Mouse (Mus musculus) hindbrain, postnatal 0 days (tissue): ENCODE data around the gene Ostm1. TPM values are rescaled to one million over a fixed set of nuclear protein-coding genes. Genes with fewer than 3 reads are reported as not detected.

Experiments
- ATAC-seq: fragments of 200-750 bp; cut with Nextera tagmentation; 2 replicates; pipeline ENCODE4 v1.8.0; 2017; ENCODE audit warnings: mild to moderate bottlenecking, moderate TSS enrichment, moderate library complexity
- DNase-seq: peaks from one replicate; pipeline ENCODE4 v3.0.0-alpha.2; 2015; ENCODE audit warnings: low spot score
- H3K27ac ChIP-seq: fragments of 300-500 bp; sonication (generic); 2 replicates; pipeline ENCODE4 v1.5.1; 2014; ENCODE audit warnings: mild to moderate bottlenecking
- H3K27me3 ChIP-seq: fragments of 300-500 bp; sonication (generic); 2 replicates; pipeline ENCODE4 v1.6.1; 2014; ENCODE audit warnings: low read length, mixed read lengths; ENCODE audit not compliant: insufficient read depth
- H3K36me3 ChIP-seq: fragments of 300-500 bp; sonication (generic); 2 replicates; pipeline ENCODE4 v1.6.1; 2014; ENCODE audit warnings: low read length, mixed read lengths; ENCODE audit not compliant: insufficient read depth
- H3K4me1 ChIP-seq: fragments of 300-500 bp; sonication (generic); 2 replicates; pipeline ENCODE4 v1.6.1; 2014; ENCODE audit warnings: antibody characterized with exemption, low read length, mixed read lengths; ENCODE audit not compliant: insufficient read depth
- H3K4me2 ChIP-seq: fragments of 300-500 bp; sonication (generic); 2 replicates; pipeline ENCODE4 v1.6.1; 2014; ENCODE audit warnings: low read depth, mild to moderate bottlenecking, low read length, moderate library complexity, mixed read lengths
- H3K4me3 ChIP-seq: fragments of 300-500 bp; sonication (generic); 2 replicates; pipeline ENCODE4 v1.5.1; 2014; ENCODE audit warnings: low read length
- H3K9ac ChIP-seq: fragments of 300-500 bp; sonication (generic); replicated peaks from 2 replicates; pipeline ENCODE4 v1.6.1; 2014; ENCODE audit warnings: mild to moderate bottlenecking, low read length, moderate library complexity, mixed read lengths
- H3K9me3 ChIP-seq: fragments of 300-500 bp; sonication (generic); 2 replicates; pipeline ENCODE4 v1.6.1; 2016; ENCODE audit warnings: low read length, mixed read lengths
- CTCF ChIP-seq: IDR thresholded peaks from 2 replicates; pipeline ENCODE4 v1.5.1; 2016; ENCODE audit warnings: antibody characterized with exemption, control low read depth, low read depth
- WGBS: fragments of 180-500 bp; shearing (Covaris S2); extraction: QIAGEN DNeasy Blood & Tissue Kit; methylation state at CpG from one replicate; pipeline ENCODE4 v1.1.7; 2014; 5-methylcytosine and 5-hydroxymethylcytosine counted together
- polyA plus RNA-seq: library from polyadenylated mRNA; unstranded; fragments of >200 nt; fragmentation: Nextera tagmentation; extraction: Ambion mirVana; gene quantifications from 2 replicates; pipeline ENCODE4 v1.2.1, GENCODE M21; 2015
- total RNA-seq: library from RNA; depleted of rRNA; stranded (reverse); fragments of >200 nt; gene quantifications from 2 replicates; pipeline ENCODE4 v1.2.3, GENCODE M21; 2014

Ostm1 gene
- total and polyA plus RNA-seq, 2 experiments from 2014 or later, result 36.8 to 43.1 TPM

DNA sequence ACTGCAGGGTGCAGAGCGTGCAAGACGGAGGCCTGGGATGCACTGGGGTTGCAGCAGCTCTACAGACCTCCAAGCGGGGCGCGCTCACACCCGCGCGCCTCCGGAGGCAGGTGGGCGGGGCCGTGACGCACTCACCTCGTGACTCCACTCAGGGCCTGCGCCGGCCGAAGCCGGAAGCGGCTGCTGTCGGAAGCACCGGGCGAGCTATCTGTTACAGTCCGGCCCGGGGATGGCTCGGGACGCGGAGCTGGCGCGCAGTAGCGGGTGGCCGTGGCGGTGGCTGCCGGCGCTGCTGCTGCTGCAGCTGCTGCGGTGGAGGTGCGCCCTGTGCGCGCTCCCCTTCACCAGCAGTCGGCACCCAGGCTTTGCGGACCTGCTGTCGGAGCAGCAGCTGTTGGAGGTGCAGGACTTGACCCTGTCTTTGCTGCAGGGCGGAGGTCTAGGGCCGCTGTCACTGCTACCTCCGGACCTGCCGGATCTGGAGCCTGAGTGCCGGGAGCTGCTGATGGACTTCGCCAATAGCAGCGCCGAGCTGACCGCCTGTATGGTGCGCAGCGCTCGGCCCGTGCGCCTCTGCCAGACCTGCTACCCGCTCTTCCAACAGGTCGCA is 95.2 kb downstream of the Ostm1 start:
- Histone ChIP-seq H3K9ac (peak overlapping the region; percentile 75), H3K36me3 (no peaks in the 10 kb centered on the region; the same call in 1 of the 2 replicates), H3K4me3 (peak overlapping the region; percentile 89), H3K4me1 (peaks cover 14% of the 10 kb centered on the region; the same call in 1 of the 2 replicates), H3K9me3 (no peaks in the 10 kb centered on the region), H3K4me2 (peak overlapping the region; percentile 74), H3K27me3 (no peaks in the 10 kb centered on the region), H3K27ac (peak overlapping the region; percentile 80)
- ATAC-seq (peak; percentile 98), DNase-seq (peak; percentile 95)
- peak; percentile 34 for TF ChIP-seq CTCF
- WGBS, result under 1% methylated on average over 55 of the region's 56 CpGs

DNA sequence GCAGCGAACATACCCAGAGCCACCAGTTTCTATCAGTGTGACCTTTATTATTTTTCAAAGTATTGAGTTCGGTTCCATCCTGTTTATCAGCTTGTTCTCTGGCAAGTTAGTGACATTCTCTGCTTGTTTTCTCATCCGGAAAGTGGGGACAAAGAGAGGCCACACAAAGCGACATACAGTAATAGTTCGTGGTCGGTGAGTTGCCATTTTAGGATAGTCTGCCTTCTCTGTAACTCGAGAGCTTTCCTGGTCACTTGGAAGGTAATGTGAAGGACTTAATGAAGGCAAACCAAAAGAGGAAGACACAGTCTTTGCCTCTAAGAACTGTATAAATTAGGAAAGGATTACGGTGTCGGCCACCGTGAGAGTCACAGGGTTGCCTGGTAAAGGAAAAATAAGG is 96.0 kb downstream of the Ostm1 start:
- Histone ChIP-seq H3K4me2 (peak overlapping the region; percentile 74), H3K4me3 (peak overlapping the region; percentile 89), H3K27ac (no peak overlapping the region), H3K9me3 (no peaks in the 10 kb centered on the region), H3K9ac (peak overlapping the region; percentile 75), H3K27me3 (no peaks in the 10 kb centered on the region), H3K36me3 (no peaks in the 10 kb centered on the region; the same call in 1 of the 2 replicates), H3K4me1 (peaks cover 14% of the 10 kb centered on the region; the same call in 1 of the 2 replicates)
- ATAC-seq, result no peak
- no peak for TF ChIP-seq CTCF
- WGBS, result 10% methylated on average over 10 of the region's 10 CpGs
- no peak for DNase-seq

GRCm38 (mm10) chr10:42680582-42681001 is 97.0 kb downstream of the Ostm1 start:
- H3K9me3 ChIP-seq, result no peaks in the 10 kb centered on the region
- TF ChIP-seq CTCF, result no peak
- 15% methylated on average over 6 of the region's 6 CpGs for WGBS
- no peak overlapping the region for H3K27ac ChIP-seq
- peak overlapping the region; percentile 74 for H3K4me2 ChIP-seq
- no peaks in the 10 kb centered on the region; the same call in 1 of the 2 replicates for H3K36me3 ChIP-seq
- peaks cover 14% of the 10 kb centered on the region; the same call in 1 of the 2 replicates for H3K4me1 ChIP-seq
- H3K27me3 ChIP-seq, result no peaks in the 10 kb centered on the region
- no peak overlapping the region for H3K9ac ChIP-seq
- H3K4me3 ChIP-seq, result 0 out of 2 replicates have a peak overlapping the region, but pooled peaks have one; percentile 7
- ATAC-seq (no peak), DNase-seq (no peak)

- TF ChIP-seq CTCF, result no peak
These were observed 98.8 kb downstream of the Ostm1 start for GRCm38 (mm10) chr10:42682421-42682820.

DNA sequence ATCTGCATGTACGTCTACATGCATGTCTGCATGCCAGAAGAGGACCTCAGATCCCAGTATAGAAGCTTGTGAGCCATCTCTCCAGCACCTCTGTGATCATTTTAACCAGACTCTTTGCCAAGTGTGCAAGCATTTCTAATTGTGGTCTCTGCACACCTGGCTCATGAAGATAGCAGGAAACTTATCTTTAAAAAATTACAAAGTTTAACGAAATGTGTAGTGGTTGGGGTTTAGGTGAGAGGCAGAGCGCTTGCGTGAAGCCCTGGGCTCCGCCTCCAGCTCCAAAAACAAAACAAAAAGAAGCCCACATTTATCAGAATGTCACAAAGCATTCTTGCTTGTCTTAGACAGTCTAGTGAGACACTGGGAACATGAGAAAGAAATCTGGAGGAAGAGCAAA is 104.3 kb downstream of the Ostm1 start:
- Histone ChIP-seq H3K27ac (no peak overlapping the region), H3K9ac (no peak overlapping the region), H3K4me3 (no peak overlapping the region), H3K27me3 (no peaks in the 10 kb centered on the region), H3K9me3 (no peaks in the 10 kb centered on the region), H3K4me2 (no peak overlapping the region), H3K36me3 (no peaks in the 10 kb centered on the region; the same call in 1 of the 2 replicates), H3K4me1 (no peaks in the 10 kb centered on the region)
- DNase-seq, result no peak
- no peak for ATAC-seq
- WGBS, result 85% methylated on average over 5 of the region's 5 CpGs
- TF ChIP-seq CTCF, result no peak

More at GRCm38 (mm10) chr10:42682421-42682820, 98.8 kb downstream of the Ostm1 start:
- DNase-seq (no peak), ATAC-seq (no peak)
- Histone ChIP-seq H3K36me3 (no peaks in the 10 kb centered on the region; the same call in 1 of the 2 replicates), H3K27me3 (no peaks in the 10 kb centered on the region), H3K4me2 (no peak overlapping the region), H3K4me1 (peaks cover 14% of the 10 kb centered on the region; the same call in 1 of the 2 replicates), H3K27ac (no peak overlapping the region), H3K4me3 (no peak overlapping the region), H3K9me3 (no peaks in the 10 kb centered on the region), H3K9ac (no peak overlapping the region)
- 88% methylated on average over 8 of the region's 8 CpGs for WGBS

- Histone ChIP-seq H3K9ac (no peak overlapping the region), H3K4me1 (no peaks in the 10 kb centered on the region), H3K4me2 (no peak overlapping the region), H3K9me3 (no peaks in the 10 kb centered on the region), H3K36me3 (no peaks in the 10 kb centered on the region), H3K27me3 (no peaks in the 10 kb centered on the region), H3K4me3 (no peak overlapping the region), H3K27ac (no peak overlapping the region)
- 74% methylated on average over 1 of the region's 1 CpGs for WGBS
- no peak for TF ChIP-seq CTCF
- ATAC-seq (no peak), DNase-seq (no peak)
These were observed 106.1 kb downstream of the Ostm1 start for GRCm38 (mm10) chr10:42689694-42690093.
